Mouse (Mus musculus) right cerebral cortex, adult 2 months (tissue): ENCODE results near the gene Lima1.

ENCODE experiments used
- DNase-seq, 2 experiments: peaks; one replicate each; pipeline ENCODE4 v3.0.0; 2021 to 2022; ENCODE audit warnings: low spot score in 2 of 2

Gene Lima1

GRCm38 (mm10) chr15:99735631-99736030, 139.6 kb downstream of the Lima1 start:
- DNase-seq: peak; percentile 100

GRCm38 (mm10) chr15:99733186-99733585, 142.1 kb downstream of the Lima1 start:
- DNase-seq: no peak

GRCm38 (mm10) chr15:99731678-99732077, 143.6 kb downstream of the Lima1 start:
- DNase-seq: no peak

GRCm38 (mm10) chr15:99731167-99731566, 144.1 kb downstream of the Lima1 start:
- no peak for DNase-seq

- DNase-seq: no peak
These were observed 146.0 kb downstream of the Lima1 start for GRCm38 (mm10) chr15:99729056-99729783.
